ENCODE assay signal across 9 mouse cellular contexts in genomic region chr5:122158557-122159515, GRCm38 (mm10). TPM values are rescaled to one million over a fixed set of nuclear protein-coding genes. Genes with fewer than 3 reads are reported as not detected.
DNase-seq lines count a peak whose midpoint lies in the region; ATAC-seq and TF ChIP-seq lines count a peak whose summit lies in the region.
"Had no signal": no experiment of that assay in that cellular context is flagged by ENCODE, and none has a peak within 500 bp of the region (broad histone marks: within the 10 kb centered on the region; RNA-seq: fewer than 3 reads in every experiment).

No protein-coding gene starts in this region.

- 0 out of 2 replicates have a peak overlapping the region, but pooled peaks have one; percentile 0 for H3K27ac ChIP-seq in kidney, adult 2 months (ENCODE audit: insufficient read depth, low read depth, low read length)
- peak overlapping the region; percentile 67 for H3K27ac ChIP-seq in bone marrow, adult 2 months (ENCODE audit: control insufficient read depth, insufficient read depth, low read depth, low read length, poor library complexity)
- peak overlapping the region; percentile 97 for H3K27ac ChIP-seq in hindbrain, embryonic 10.5 days
- peak overlapping the region; percentile 87 for H3K27ac ChIP-seq in liver, embryonic 12.5 days
- peak overlapping the region; percentile 46 for H3K27ac ChIP-seq in neural tube, embryonic 12.5 days

- H3K4me1 ChIP-seq in kidney, adult 2 months (ENCODE audit: control insufficient read depth, insufficient read depth, low read length) = peaks cover 35% of the 10 kb centered on the region
- peaks cover 5% of the 10 kb centered on the region for H3K4me1 ChIP-seq in bone marrow, adult 2 months (ENCODE audit: control insufficient read depth, insufficient read depth, low read length)
- peaks cover 71% of the 10 kb centered on the region for H3K4me1 ChIP-seq in hindbrain, embryonic 10.5 days (replicated peaks)
- peaks cover 79% of the 10 kb centered on the region for H3K4me1 ChIP-seq in liver, embryonic 12.5 days
- H3K4me1 ChIP-seq in neural tube, embryonic 12.5 days = peaks cover 54% of the 10 kb centered on the region

- no peak for DNase-seq in kidney, adult 2 months
- no peak for DNase-seq in kidney, adult 11 months
- DNase-seq in hindbrain, embryonic 10.5 days (ENCODE audit: low spot score) = peak; percentile 33
- no peak for DNase-seq in gastrocnemius, adult 18-20 months (ENCODE audit: low spot score)
- no peak for DNase-seq in natural killer cell, adult 2 months (ENCODE audit: low spot score in 2 of 2)

- 1% methylated on average over 42 of the region's 42 CpGs for WGBS in kidney, adult 2 months
- under 1% methylated on average over 42 of the region's 42 CpGs for WGBS in bone marrow, adult 2 months
- 3% methylated on average over 42 of the region's 42 CpGs for WGBS in hindbrain, embryonic 10.5 days
- 2% methylated on average over 41 of the region's 42 CpGs for WGBS in liver, embryonic 12.5 days (ENCODE audit: insufficient replicate concordance)
- WGBS in neural tube, embryonic 12.5 days = 3% methylated on average over 42 of the region's 42 CpGs

- ATAC-seq in liver, embryonic 12.5 days = peak; percentile 27
- peak; percentile 36 for ATAC-seq in neural tube, embryonic 12.5 days (ENCODE audit: low FRiP score, low read depth)

- TF ChIP-seq CTCF in kidney, adult 2 months (conservative IDR thresholded peaks at IDR 0.05; ENCODE audit: insufficient read depth, insufficient read length, low read depth, low read length) = no peak
- no peak for TF ChIP-seq CTCF in bone marrow, adult 2 months (IDR thresholded peaks at IDR 0.05; ENCODE audit: control insufficient read depth, insufficient read depth, low read length)

- H3K9ac ChIP-seq in liver, embryonic 12.5 days = peak overlapping the region; percentile 91
- H3K9ac ChIP-seq in neural tube, embryonic 12.5 days = peak overlapping the region; percentile 97

- peak overlapping the region; percentile 65 for H3K4me3 ChIP-seq in kidney, adult 2 months (ENCODE audit: insufficient read depth, low read depth, low read length)
- H3K4me3 ChIP-seq in bone marrow, adult 2 months (replicated peaks; ENCODE audit: control insufficient read depth, low read depth, low read length) = peak overlapping the region; percentile 87
- H3K4me3 ChIP-seq in hindbrain, embryonic 10.5 days = peak overlapping the region; percentile 78
- H3K4me3 ChIP-seq in liver, embryonic 12.5 days = peak overlapping the region; percentile 89
- H3K4me3 ChIP-seq in neural tube, embryonic 12.5 days = peak overlapping the region; percentile 93

- no peaks in the 10 kb centered on the region for H3K36me3 ChIP-seq in kidney, adult 2 months (ENCODE audit: control insufficient read depth, insufficient read depth, low read length)
- H3K36me3 ChIP-seq in hindbrain, embryonic 10.5 days = peaks cover 45% of the 10 kb centered on the region
- peaks cover 45% of the 10 kb centered on the region for H3K36me3 ChIP-seq in liver, embryonic 12.5 days
- peaks cover 24% of the 10 kb centered on the region; the same call in 1 of the 2 replicates for H3K36me3 ChIP-seq in neural tube, embryonic 12.5 days

- H3K9me3 ChIP-seq in hindbrain, embryonic 10.5 days = no peaks in the 10 kb centered on the region
- no peaks in the 10 kb centered on the region for H3K9me3 ChIP-seq in liver, embryonic 12.5 days (replicated peaks)
- no peaks in the 10 kb centered on the region for H3K9me3 ChIP-seq in neural tube, embryonic 12.5 days

- TF ChIP-seq POLR2A in kidney, adult 2 months (IDR thresholded peaks at IDR 0.05; ENCODE audit: low read depth, low read length) = no peak
- no peak for TF ChIP-seq POLR2A in bone marrow, adult 2 months (IDR thresholded peaks at IDR 0.05; ENCODE audit: borderline replicate concordance, control insufficient read depth, low read depth, low read length)

- H3K4me2 ChIP-seq in liver, embryonic 12.5 days = peak overlapping the region; percentile 82
- H3K4me2 ChIP-seq in neural tube, embryonic 12.5 days (replicated peaks) = peak overlapping the region; percentile 85

- H3K27me3 ChIP-seq in kidney, adult 2 months (replicated peaks; ENCODE audit: control insufficient read depth, insufficient read depth, low read length) = no peaks in the 10 kb centered on the region
- 0 out of 2 replicates have a peak, but pooled peaks cover 6% of the 10 kb centered on the region for H3K27me3 ChIP-seq in hindbrain, embryonic 10.5 days (ENCODE audit: insufficient read depth, poor library complexity, severe bottlenecking)
- no peaks in the 10 kb centered on the region for H3K27me3 ChIP-seq in liver, embryonic 12.5 days (replicated peaks)
- H3K27me3 ChIP-seq in neural tube, embryonic 12.5 days (replicated peaks) = no peaks in the 10 kb centered on the region

RNA-seq across cellular contexts. Expression of gene Ppp1cc, which starts 0.8 kb away (rescaled TPM):
- polyA plus RNA-seq in kidney, adult 2 months (2012; rRNA removed) = 75.8 and 91.5 TPM in 2 replicates
- 221 and 312 TPM in 2 replicates for polyA plus RNA-seq in bone marrow, adult 2 months (2011; ENCODE audit: insufficient read depth, insufficient read length, low replicate concordance, missing spikeins)
- polyA plus RNA-seq in hindbrain, embryonic 10.5 days (2016; fragmentation: Nextera tagmentation; extraction: Ambion mirVana) = 311 and 319 TPM in 2 replicates
- polyA plus RNA-seq in liver, embryonic 12.5 days (2016; fragmentation: Nextera tagmentation; extraction: Ambion mirVana) = 228 and 229 TPM in 2 replicates
- 306 and 318 TPM in 2 replicates for polyA plus RNA-seq in neural tube, embryonic 12.5 days (2016; fragmentation: Nextera tagmentation; extraction: Ambion mirVana)
- total RNA-seq in gastrocnemius, adult 18-20 months (2021) = 100 to 1,000 TPM; 125 to 143 TPM

RNA-seq across cellular contexts. Expression of gene Ccdc63, which starts 18.2 kb away (rescaled TPM):
- polyA plus RNA-seq in kidney, adult 2 months (2012; rRNA removed) = 0.09 and 0.14 TPM in 2 replicates
- polyA plus RNA-seq in bone marrow, adult 2 months (2011; ENCODE audit: insufficient read depth, insufficient read length, low replicate concordance, missing spikeins) = 4.5 and 8.2 TPM in 2 replicates
- 0.12 TPM in 1 of 2 replicates, not detected in the other for polyA plus RNA-seq in hindbrain, embryonic 10.5 days (2016; fragmentation: Nextera tagmentation; extraction: Ambion mirVana)
- not detected in 2 replicates for polyA plus RNA-seq in liver, embryonic 12.5 days (2016; fragmentation: Nextera tagmentation; extraction: Ambion mirVana)
- not detected in 2 replicates for polyA plus RNA-seq in neural tube, embryonic 12.5 days (2016; fragmentation: Nextera tagmentation; extraction: Ambion mirVana)
- not detected for total RNA-seq in gastrocnemius, adult 18-20 months (2021)

RNA-seq across cellular contexts. Expression of gene Hvcn1, which starts 47.8 kb away (rescaled TPM):
- 6.4 and 13.1 TPM in 2 replicates for polyA plus RNA-seq in kidney, adult 2 months (2012; rRNA removed)
- 18.2 and 30.0 TPM in 2 replicates for polyA plus RNA-seq in bone marrow, adult 2 months (2011; ENCODE audit: insufficient read depth, insufficient read length, low replicate concordance, missing spikeins)
- 9.6 and 11.9 TPM in 2 replicates for polyA plus RNA-seq in hindbrain, embryonic 10.5 days (2016; fragmentation: Nextera tagmentation; extraction: Ambion mirVana)
- polyA plus RNA-seq in liver, embryonic 12.5 days (2016; fragmentation: Nextera tagmentation; extraction: Ambion mirVana) = 1.8 and 2.1 TPM in 2 replicates
- polyA plus RNA-seq in neural tube, embryonic 12.5 days (2016; fragmentation: Nextera tagmentation; extraction: Ambion mirVana) = 4.5 and 4.9 TPM in 2 replicates
- total RNA-seq in gastrocnemius, adult 18-20 months (2021) = 1 to 10 TPM in 1 of 2 experiments, under 1 TPM in 1; 0.80 to 1.2 TPM

RNA-seq across cellular contexts. Expression of gene Myl2, which starts 58.1 kb away (rescaled TPM):
- polyA plus RNA-seq in kidney, adult 2 months (2012; rRNA removed) = 0.90 and 11.8 TPM in 2 replicates
- 4.3 and 6.0 TPM in 2 replicates for polyA plus RNA-seq in bone marrow, adult 2 months (2011; ENCODE audit: insufficient read depth, insufficient read length, low replicate concordance, missing spikeins)
- polyA plus RNA-seq in hindbrain, embryonic 10.5 days (2016; fragmentation: Nextera tagmentation; extraction: Ambion mirVana) = 0.59 and 1.4 TPM in 2 replicates
- polyA plus RNA-seq in liver, embryonic 12.5 days (2016; fragmentation: Nextera tagmentation; extraction: Ambion mirVana) = 0.35 and 2.5 TPM in 2 replicates
- 0.80 and 6.0 TPM in 2 replicates for polyA plus RNA-seq in neural tube, embryonic 12.5 days (2016; fragmentation: Nextera tagmentation; extraction: Ambion mirVana)
- total RNA-seq in gastrocnemius, adult 18-20 months (2021) = 1,000 to 10,000 TPM; 1,098 to 1,338 TPM
- total RNA-seq: common myeloid progenitor, adult 5-6 weeks had no signal

Comparison
In these comparisons a context has a peak if more than half of its experiments do, and no peak if none do; other contexts are left out.
1. H3K27ac ChIP-seq: peak in every context shown above with its lines; median percentile 97 in hindbrain, embryonic 10.5 days; 87 in liver, embryonic 12.5 days; 67 in bone marrow, adult 2 months; 46 in neural tube, embryonic 12.5 days; 0 in kidney, adult 2 months.